Mouse (Mus musculus) spleen, postnatal 36 days (tissue): ENCODE data around the gene Rnaseh2b.

Source experiments
- DNase-seq, 2 experiments: peaks; one replicate each; pipeline ENCODE4 v3.0.0; 2022; ENCODE audit warnings: low spot score in 2 of 2, mixed read lengths in 1 of 2

Rnaseh2b gene

GRCm38 (mm10) chr14:62322581-62323344 lies 30.4 kb downstream of the Rnaseh2b start:
- DNase-seq: no peak

GRCm38 (mm10) chr14:62323457-62323856 lies 31.1 kb downstream of the Rnaseh2b start:
- DNase-seq: no peak

GRCm38 (mm10) chr14:62324943-62325342 lies 32.6 kb downstream of the Rnaseh2b start:
- no peak for DNase-seq

- no peak for DNase-seq
These were observed 33.6 kb downstream of the Rnaseh2b start for GRCm38 (mm10) chr14:62326026-62326425.

GRCm38 (mm10) chr14:62327171-62327570 lies 34.8 kb downstream of the Rnaseh2b start:
- no peak for DNase-seq

- DNase-seq: no peak
These were observed 36.2 kb downstream of the Rnaseh2b start for GRCm38 (mm10) chr14:62328606-62329005.

GRCm38 (mm10) chr14:62329631-62330030 lies 37.2 kb downstream of the Rnaseh2b start:
- DNase-seq: no peak

- no peak for DNase-seq
These were observed 39.1 kb downstream of the Rnaseh2b start for GRCm38 (mm10) chr14:62331457-62331856.

GRCm38 (mm10) chr14:62331866-62332619 lies 39.7 kb downstream of the Rnaseh2b start:
- DNase-seq: peak; percentile 85 to 88

GRCm38 (mm10) chr14:62333909-62334687 lies 41.7 kb downstream of the Rnaseh2b start:
- no peak for DNase-seq

GRCm38 (mm10) chr14:62339196-62339595 lies 46.8 kb downstream of the Rnaseh2b start:
- DNase-seq: no peak

GRCm38 (mm10) chr14:62341887-62342642 lies 49.7 kb downstream of the Rnaseh2b start:
- DNase-seq: no peak

- DNase-seq: peak; percentile 15 to 20
These were observed 50.3 kb downstream of the Rnaseh2b start for GRCm38 (mm10) chr14:62342643-62343144.

GRCm38 (mm10) chr14:62346570-62346969 lies 54.2 kb downstream of the Rnaseh2b start:
- DNase-seq: no peak

GRCm38 (mm10) chr14:62347103-62347502 lies 54.7 kb downstream of the Rnaseh2b start:
- peak; percentile 35 to 45 for DNase-seq

- no peak for DNase-seq
These were observed 57.4 kb downstream of the Rnaseh2b start for GRCm38 (mm10) chr14:62349786-62350185.

GRCm38 (mm10) chr14:62350186-62350585 lies 57.8 kb downstream of the Rnaseh2b start:
- DNase-seq: no peak

- DNase-seq: no peak
These were observed 58.5 kb downstream of the Rnaseh2b start for GRCm38 (mm10) chr14:62350890-62351289.

- no peak for DNase-seq
These were observed 61.0 kb downstream of the Rnaseh2b start for GRCm38 (mm10) chr14:62353372-62353771.

GRCm38 (mm10) chr14:62353793-62354192 lies 61.4 kb downstream of the Rnaseh2b start:
- DNase-seq: no peak

GRCm38 (mm10) chr14:62355201-62355600 lies 62.8 kb downstream of the Rnaseh2b start:
- no peak for DNase-seq
